Mouse (Mus musculus) urinary bladder, postnatal 0 days (tissue): ENCODE data around the gene Xlr4b. TPM values are rescaled to one million over a fixed set of nuclear protein-coding genes. Genes with fewer than 3 reads are reported as not detected.

ENCODE experiments used
- polyA plus RNA-seq: library from polyadenylated mRNA; unstranded; fragments of >200 nt; fragmentation: Nextera tagmentation; extraction: Ambion mirVana; gene quantifications from 2 replicates; pipeline ENCODE4 v1.2.1, GENCODE M21; 2015

Xlr4b gene
- 0.17 and 3.3 TPM in 2 replicates for polyA plus RNA-seq

GRCm38 (mm10) chrX:73213819-73214564 is at the start of gene Xlr4b:
Xlr4b (plus strand) TSS chrX:73214333.

GRCm38 (mm10) chrX:73176889-73177288 is 37.2 kb upstream of the Xlr4b start, which contains the start of gene Spin2d:
Spin2d (minus strand) TSS chrX:73176989.

DNA sequence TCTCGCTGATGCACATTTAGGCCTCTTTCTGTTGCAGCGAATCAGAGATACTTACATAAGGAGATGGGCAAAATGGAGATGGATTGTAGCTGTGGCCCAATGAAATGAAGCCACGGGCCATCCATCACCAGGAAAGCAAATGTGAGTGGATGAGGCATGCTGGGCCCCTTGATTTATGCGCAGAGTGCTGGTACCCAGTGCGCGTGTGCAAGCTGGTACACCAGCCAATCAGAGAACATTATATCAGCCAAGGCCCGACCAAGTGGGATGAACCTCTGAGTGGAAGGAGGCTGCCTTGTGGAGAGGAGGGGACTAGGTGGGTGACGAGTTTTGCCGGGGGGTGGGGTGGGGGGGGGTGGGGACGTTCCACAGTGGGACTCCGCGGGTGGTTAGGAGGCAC is 22.2 kb upstream of the Xlr4b start, which contains the start of gene Xlr3b:
Gene Xlr3b, plus strand, starts transcription at position 274 of the 400 bp plus-strand sequence.

GRCm38 (mm10) chrX:73227914-73228605 is 13.9 kb downstream of the Xlr4b start, which contains the start of gene F8a:
F8a (plus strand) TSS chrX:73228291.

DNA sequence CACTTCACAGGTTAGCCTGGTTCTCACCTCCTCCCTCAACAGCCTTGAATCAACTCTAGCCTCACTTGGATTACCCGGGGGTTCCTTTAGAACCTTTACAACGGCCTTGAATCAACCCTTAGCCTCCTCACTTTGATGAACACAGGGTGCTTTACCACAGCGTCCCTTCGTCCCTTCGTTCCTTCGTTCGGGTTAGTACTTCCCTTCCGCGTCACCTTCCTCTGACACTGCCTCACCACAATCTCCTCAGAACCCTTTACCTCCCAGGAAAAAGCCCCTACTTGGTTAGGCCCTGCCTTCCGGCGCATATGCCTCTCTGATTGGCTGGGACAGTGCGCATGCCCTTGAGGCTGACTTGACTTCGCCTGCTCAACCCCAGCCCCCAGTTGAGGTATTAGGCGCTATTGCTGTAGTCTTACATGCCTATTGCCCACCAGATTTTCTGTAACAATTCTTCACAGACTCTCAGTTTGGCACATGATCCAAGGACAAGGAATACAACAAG is 28.7 kb downstream of the Xlr4b start, which contains the start of gene Xlr4c:
Gene Xlr4c, minus strand, starts transcription at position 310 of the 505 bp plus-strand sequence.

DNA sequence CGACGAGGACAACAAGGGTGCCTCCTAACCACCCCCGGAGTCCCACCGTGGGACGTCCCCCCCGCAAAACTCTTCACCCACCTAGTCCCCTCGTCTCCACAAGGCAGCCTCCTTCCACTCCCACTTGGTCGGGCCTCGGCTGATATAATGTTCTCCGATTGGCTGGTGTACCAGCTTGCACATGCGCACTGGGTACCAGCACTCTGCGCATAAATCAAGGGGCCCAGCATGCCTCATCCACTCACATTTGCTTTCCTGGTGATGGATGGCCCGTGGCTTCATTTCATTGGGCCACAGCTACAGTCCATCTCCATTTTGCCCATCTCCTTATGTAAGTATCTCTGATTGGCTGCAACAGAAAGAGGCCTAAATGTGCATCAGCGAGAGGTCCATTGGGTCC is 51.1 kb downstream of the Xlr4b start, which contains the start of gene Xlr3c:
Gene Xlr3c, minus strand, starts transcription at position 121 of the 400 bp plus-strand sequence.

Other genes starting within 250 kb of the Xlr4b start
- gene Zfp185, start 227.0 kb upstream of the Xlr4b start, polyA plus RNA-seq, result 10.3 and 14.2 TPM in 2 replicates
- 0.08 TPM in 1 of 2 replicates, not detected in the other for gene Pnma5, start 177.2 kb upstream of the Xlr4b start, polyA plus RNA-seq
- gene Pnma3, start 149.5 kb upstream of the Xlr4b start, polyA plus RNA-seq, result not detected in 2 replicates
- gene Xlr4a, start 131.9 kb upstream of the Xlr4b start, polyA plus RNA-seq, result 2.6 TPM in 1 of 2 replicates, not detected in the other
- gene Xlr3a, start 117.2 kb upstream of the Xlr4b start, polyA plus RNA-seq, result 0.58 and 3.1 TPM in 2 replicates
- 0.14 and 0.23 TPM in 2 replicates for gene Gm14685, start 97.3 kb upstream of the Xlr4b start, polyA plus RNA-seq
- not detected in 2 replicates for gene Xlr5b, start 65.5 kb upstream of the Xlr4b start, polyA plus RNA-seq
- not detected in 2 replicates for gene DXBay18, start 64.9 kb upstream of the Xlr4b start, polyA plus RNA-seq
- gene Spin2d, start 37.3 kb upstream of the Xlr4b start, polyA plus RNA-seq, result not detected in 2 replicates
- gene Xlr3b, start 22.1 kb upstream of the Xlr4b start, polyA plus RNA-seq, result 0.79 and 15.1 TPM in 2 replicates
- gene F8a, start 14.0 kb downstream of the Xlr4b start, polyA plus RNA-seq, result 21.2 and 24.6 TPM in 2 replicates
- 0.25 TPM in 1 of 2 replicates, not detected in the other for gene Xlr4c, start 28.8 kb downstream of the Xlr4b start, polyA plus RNA-seq
- gene Xlr3c, start 51.1 kb downstream of the Xlr4b start, polyA plus RNA-seq, result not detected in 2 replicates
- 0.10 TPM in 1 of 2 replicates, not detected in the other for gene Xlr5a, start 78.6 kb downstream of the Xlr4b start, polyA plus RNA-seq
- gene Xlr5c, start 78.6 kb downstream of the Xlr4b start, polyA plus RNA-seq, result not detected in 2 replicates
- gene Gm45015, start 122.5 kb downstream of the Xlr4b start, polyA plus RNA-seq, result not detected in 2 replicates
- gene Zfp275, start 128.3 kb downstream of the Xlr4b start, polyA plus RNA-seq, result 4.0 and 4.9 TPM in 2 replicates
- gene Gm18336, start 184.4 kb downstream of the Xlr4b start, polyA plus RNA-seq, result 0.07 TPM in 1 of 2 replicates, not detected in the other
- gene Zfp92, start 196.8 kb downstream of the Xlr4b start, polyA plus RNA-seq, result 0.04 and 0.05 TPM in 2 replicates
- 11.7 and 13.1 TPM in 2 replicates for gene Trex2, start 221.0 kb downstream of the Xlr4b start, polyA plus RNA-seq
- gene Haus7, start 244.7 kb downstream of the Xlr4b start, polyA plus RNA-seq, result 42.9 and 47.3 TPM in 2 replicates